Mouse (Mus musculus) monocyte, adult 5-6 weeks (primary cell): ENCODE data around the gene Atp5f1. TPM values are rescaled to one million over a fixed set of nuclear protein-coding genes. Genes with fewer than 3 reads are reported as not detected.
"Not testable (repeated sequence)": the region's sequence is repeated elsewhere in the genome, so short reads cannot be mapped to it uniquely, and the experiment has no call there.

Experiments used
- ATAC-seq: fragments of 153-309, 156-312 bp; replicated peaks from 2 replicates; pipeline ENCODE4 v1.8.0; 2017; ENCODE audit warnings: mild to moderate bottlenecking; ENCODE audit not compliant: low TSS enrichment, insufficient number of reproducible peaks, severe bottlenecking, poor library complexity, low FRiP score
- total RNA-seq: library from RNA; stranded (forward); fragments of 200-1000, 200-491, 200-594 nt; gene quantifications from 3 replicates; pipeline ENCODE4 v1.2.3, GENCODE M21; 2017

Gene Atp5f1
- total RNA-seq, 1 experiment from 2014 or later = 456 TPM

GRCm38 (mm10) chr3:105933926-105934325 lies 26.0 kb downstream of the Atp5f1 start:
- ATAC-seq = no peak

GRCm38 (mm10) chr3:105932240-105933071 lies 27.4 kb downstream of the Atp5f1 start, which contains the start of gene I830077J02Rik:
Gene I830077J02Rik (minus strand): TSS chr3:105932664.
- peak; percentile 77 for ATAC-seq

GRCm38 (mm10) chr3:105931095-105931494 lies 28.8 kb downstream of the Atp5f1 start:
- no peak for ATAC-seq

- no peak for ATAC-seq
Measured at GRCm38 (mm10) chr3:105929821-105930220, 30.1 kb downstream of the Atp5f1 start.

- ATAC-seq = no peak
Measured at GRCm38 (mm10) chr3:105928781-105929180, 31.1 kb downstream of the Atp5f1 start.

GRCm38 (mm10) chr3:105928195-105928569 lies 31.7 kb downstream of the Atp5f1 start:
- no peak for ATAC-seq

- ATAC-seq = no peak
Measured at GRCm38 (mm10) chr3:105927561-105928194, 32.2 kb downstream of the Atp5f1 start.

GRCm38 (mm10) chr3:105924616-105925015 lies 35.3 kb downstream of the Atp5f1 start:
- no peak for ATAC-seq

- ATAC-seq = 0 out of 2 replicates have a peak, but pooled peaks have one; percentile 23
Measured at GRCm38 (mm10) chr3:105921959-105922358, 37.9 kb downstream of the Atp5f1 start.

- ATAC-seq = not testable (repeated sequence)
Measured at GRCm38 (mm10) chr3:105920743-105921142, 39.2 kb downstream of the Atp5f1 start.

GRCm38 (mm10) chr3:105918355-105918745 lies 41.5 kb downstream of the Atp5f1 start:
- no peak for ATAC-seq

GRCm38 (mm10) chr3:105917656-105918354 lies 42.1 kb downstream of the Atp5f1 start:
- ATAC-seq = no peak

GRCm38 (mm10) chr3:105916455-105916854 lies 43.4 kb downstream of the Atp5f1 start:
- ATAC-seq = not testable (repeated sequence)

GRCm38 (mm10) chr3:105915281-105915680 lies 44.6 kb downstream of the Atp5f1 start:
- ATAC-seq = no peak

- no peak for ATAC-seq
Measured at GRCm38 (mm10) chr3:105913839-105914681, 45.8 kb downstream of the Atp5f1 start.

- no peak for ATAC-seq
Measured at GRCm38 (mm10) chr3:105912097-105912880, 47.6 kb downstream of the Atp5f1 start.

GRCm38 (mm10) chr3:105910519-105911190 lies 49.2 kb downstream of the Atp5f1 start:
- peak; percentile 94 for ATAC-seq
